Mouse (Mus musculus) hindbrain, embryonic 13.5 days (tissue): ENCODE data around the gene Zc3h7a. TPM values are rescaled to one million over a fixed set of nuclear protein-coding genes. Genes with fewer than 3 reads are reported as not detected.

Experiments
- ATAC-seq: fragments of 200-750 bp; cut with Nextera tagmentation; 2 replicates; pipeline ENCODE4 v1.8.0; 2017; ENCODE audit warnings: moderate TSS enrichment; ENCODE audit not compliant: low FRiP score
- H3K27ac ChIP-seq: fragments of 300-500 bp; sonication (generic); 2 replicates; pipeline ENCODE4 v1.5.1; 2015; ENCODE audit warnings: inconsistent platforms, mild to moderate bottlenecking, moderate library complexity
- H3K27me3 ChIP-seq: fragments of 300-500 bp; sonication (generic); 2 replicates; pipeline ENCODE4 v1.6.1; 2015; ENCODE audit warnings: mild to moderate bottlenecking, inconsistent platforms
- H3K36me3 ChIP-seq: fragments of 300-500 bp; sonication (generic); 2 replicates; pipeline ENCODE4 v1.6.1; 2015; ENCODE audit warnings: mild to moderate bottlenecking, inconsistent platforms
- H3K4me1 ChIP-seq: fragments of 300-500 bp; sonication (generic); replicated peaks from 2 replicates; pipeline ENCODE4 v1.6.1; 2015; ENCODE audit warnings: inconsistent platforms
- H3K4me2 ChIP-seq: fragments of 300-500 bp; sonication (generic); 2 replicates; pipeline ENCODE4 v1.6.1; 2015; ENCODE audit warnings: inconsistent platforms, mild to moderate bottlenecking, moderate library complexity
- H3K4me3 ChIP-seq: fragments of 300-500 bp; sonication (generic); 2 replicates; pipeline ENCODE4 v1.5.1; 2015; ENCODE audit warnings: mild to moderate bottlenecking, inconsistent platforms
- H3K9ac ChIP-seq: fragments of 300-500 bp; sonication (generic); 2 replicates; pipeline ENCODE4 v1.6.1; 2015; ENCODE audit warnings: mild to moderate bottlenecking, inconsistent platforms
- H3K9me3 ChIP-seq: fragments of 300-500 bp; sonication (generic); 2 replicates; pipeline ENCODE4 v1.6.1; 2016; ENCODE audit warnings: inconsistent platforms
- WGBS: fragments of 180-500 bp; shearing (Covaris S2); methylation state at CpG from one replicate; pipeline ENCODE4 v1.1.7; 2015; 5-methylcytosine and 5-hydroxymethylcytosine counted together
- microRNA-seq: library from miRNA; unstranded; fragments of <30 nt; microRNA quantifications from one replicate; pipeline ENCODE4, GENCODE M21; 2016
- polyA plus RNA-seq: library from polyadenylated mRNA; unstranded; fragments of >200 nt; fragmentation: Nextera tagmentation; extraction: Ambion mirVana; gene quantifications from 2 replicates; pipeline ENCODE4 v1.2.1, GENCODE M21; 2015

Gene Zc3h7a
- polyA plus RNA-seq, 1 experiment from 2014 or later = 77.1 TPM

DNA sequence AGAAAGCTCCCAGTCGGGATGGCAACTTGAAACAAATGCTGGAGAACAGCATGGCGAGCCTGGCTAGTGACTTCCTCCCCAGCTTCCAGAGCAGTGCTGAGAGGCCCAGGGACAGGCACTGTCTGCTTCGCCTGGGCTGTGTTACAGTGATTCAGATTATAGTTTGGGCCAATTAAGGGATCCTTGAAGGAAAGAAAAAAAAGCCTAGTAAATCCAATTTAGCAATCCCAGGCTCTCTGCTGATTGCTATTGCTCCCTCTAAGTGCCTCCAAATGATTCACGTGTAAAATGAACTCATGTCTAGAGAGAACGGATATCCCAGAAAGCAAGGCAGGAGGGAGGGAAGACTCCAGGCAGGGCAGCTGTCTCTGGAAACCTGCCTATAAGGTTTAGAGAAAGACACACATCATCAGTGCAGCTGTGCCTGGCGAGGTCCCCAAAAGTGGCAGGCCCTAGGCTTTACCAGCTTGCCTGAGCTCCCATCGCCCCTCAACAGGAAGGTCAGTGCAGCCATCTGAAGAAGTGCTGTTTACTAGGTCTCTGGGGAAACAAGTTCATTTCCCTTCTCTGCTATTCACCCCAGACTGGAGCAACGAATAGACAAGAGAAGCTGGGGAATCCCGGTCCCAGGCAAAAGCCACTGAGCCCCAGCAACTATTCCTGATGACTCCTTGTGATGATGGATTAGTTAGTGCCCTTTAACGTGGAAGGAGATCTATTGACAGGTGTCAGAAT lies 85.2 kb downstream of the Zc3h7a start:
- Histone ChIP-seq H3K9ac (no peak overlapping the region), H3K27me3 (no peaks in the 10 kb centered on the region), H3K9me3 (no peaks in the 10 kb centered on the region), H3K27ac (peak overlapping the region; percentile 3; the same call in 1 of the 2 replicates), H3K4me3 (no peak overlapping the region), H3K36me3 (peaks cover 55% of the 10 kb centered on the region), H3K4me2 (no peak overlapping the region), H3K4me1 (peaks cover 10% of the 10 kb centered on the region)
- WGBS = 86% methylated on average over 10 of the region's 10 CpGs
- ATAC-seq = no peak

DNA sequence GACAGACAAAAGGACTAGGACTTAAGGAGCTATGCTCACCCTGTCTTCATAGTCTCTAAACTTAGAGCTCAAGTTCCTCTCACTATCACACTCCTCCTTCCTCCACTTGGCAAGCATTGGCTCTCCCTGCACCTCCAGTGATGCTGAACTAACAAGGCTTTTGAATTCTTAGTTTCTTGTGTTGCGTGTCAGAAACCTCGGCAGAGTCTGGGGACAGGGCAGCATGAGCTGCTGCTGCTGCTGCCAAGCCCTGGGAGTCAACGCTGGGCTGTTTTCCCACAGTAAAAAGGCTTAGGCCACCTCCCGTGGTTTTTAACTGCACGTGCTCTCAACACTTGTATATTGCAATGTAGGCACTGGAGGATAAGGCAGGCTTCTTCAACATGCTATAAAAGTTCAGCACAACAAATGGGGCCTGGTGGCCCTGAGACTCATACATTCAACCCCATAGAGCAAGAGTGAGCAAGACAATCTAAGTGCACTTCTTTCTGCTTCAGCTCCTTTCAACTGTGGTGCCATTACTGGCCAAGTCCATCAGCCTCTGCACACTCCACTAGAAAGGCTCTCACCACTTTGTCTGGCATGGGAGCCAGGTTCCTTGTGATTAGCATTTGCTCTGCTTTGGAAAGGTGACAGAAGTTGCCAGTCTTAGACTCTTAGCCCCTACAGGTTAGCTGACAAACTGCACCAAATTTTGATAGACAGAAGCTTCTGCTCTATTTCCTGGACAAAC lies 89.2 kb downstream of the Zc3h7a start:
- H3K4me3 ChIP-seq = no peak overlapping the region
- no peak overlapping the region for H3K4me2 ChIP-seq
- WGBS = 50% methylated on average over 5 of the region's 5 CpGs
- peaks cover 73% of the 10 kb centered on the region for H3K36me3 ChIP-seq
- H3K27ac ChIP-seq = peak overlapping the region; percentile 62
- H3K9me3 ChIP-seq = no peaks in the 10 kb centered on the region
- peaks cover 10% of the 10 kb centered on the region for H3K4me1 ChIP-seq
- ATAC-seq = peak; percentile 79
- H3K27me3 ChIP-seq = no peaks in the 10 kb centered on the region
- H3K9ac ChIP-seq = no peak overlapping the region

Small RNA genes within 50 kb of the gene (microRNA-seq; reads per million reads assigned to microRNA genes)
- 101 reads per million, percentile 49 among the genes with 10 or more reads in this experiment for gene Gm23935

Other genes starting within 250 kb of the Zc3h7a start
- 145 TPM in 2 replicates for gene Snn, start 115.4 kb downstream of the Zc3h7a start, polyA plus RNA-seq
- 36.4 and 40.6 TPM in 2 replicates for gene Litaf, start 110.2 kb downstream of the Zc3h7a start, polyA plus RNA-seq
- 25.7 and 27.9 TPM in 2 replicates for gene Txndc11, start 41.7 kb downstream of the Zc3h7a start, polyA plus RNA-seq
- gene Rsl1d1, start 26.9 kb upstream of the Zc3h7a start, polyA plus RNA-seq = 144 and 151 TPM in 2 replicates
- 50.2 and 52.2 TPM in 2 replicates for gene Gspt1, start 77.9 kb upstream of the Zc3h7a start, polyA plus RNA-seq
- not detected in 2 replicates for gene Tnfrsf17, start 137.4 kb upstream of the Zc3h7a start, polyA plus RNA-seq
- 20.9 and 22.7 TPM in 2 replicates for gene Snx29, start 146.5 kb upstream of the Zc3h7a start, polyA plus RNA-seq